Mouse (Mus musculus): ENCODE results near the gene Tle6. TPM values are rescaled to one million over a fixed set of nuclear protein-coding genes. Genes with fewer than 3 reads are reported as not detected.

The Tle6 gene
- polyA plus RNA-seq, 1 experiment from 2014 or later = 3.9 TPM

DNA sequence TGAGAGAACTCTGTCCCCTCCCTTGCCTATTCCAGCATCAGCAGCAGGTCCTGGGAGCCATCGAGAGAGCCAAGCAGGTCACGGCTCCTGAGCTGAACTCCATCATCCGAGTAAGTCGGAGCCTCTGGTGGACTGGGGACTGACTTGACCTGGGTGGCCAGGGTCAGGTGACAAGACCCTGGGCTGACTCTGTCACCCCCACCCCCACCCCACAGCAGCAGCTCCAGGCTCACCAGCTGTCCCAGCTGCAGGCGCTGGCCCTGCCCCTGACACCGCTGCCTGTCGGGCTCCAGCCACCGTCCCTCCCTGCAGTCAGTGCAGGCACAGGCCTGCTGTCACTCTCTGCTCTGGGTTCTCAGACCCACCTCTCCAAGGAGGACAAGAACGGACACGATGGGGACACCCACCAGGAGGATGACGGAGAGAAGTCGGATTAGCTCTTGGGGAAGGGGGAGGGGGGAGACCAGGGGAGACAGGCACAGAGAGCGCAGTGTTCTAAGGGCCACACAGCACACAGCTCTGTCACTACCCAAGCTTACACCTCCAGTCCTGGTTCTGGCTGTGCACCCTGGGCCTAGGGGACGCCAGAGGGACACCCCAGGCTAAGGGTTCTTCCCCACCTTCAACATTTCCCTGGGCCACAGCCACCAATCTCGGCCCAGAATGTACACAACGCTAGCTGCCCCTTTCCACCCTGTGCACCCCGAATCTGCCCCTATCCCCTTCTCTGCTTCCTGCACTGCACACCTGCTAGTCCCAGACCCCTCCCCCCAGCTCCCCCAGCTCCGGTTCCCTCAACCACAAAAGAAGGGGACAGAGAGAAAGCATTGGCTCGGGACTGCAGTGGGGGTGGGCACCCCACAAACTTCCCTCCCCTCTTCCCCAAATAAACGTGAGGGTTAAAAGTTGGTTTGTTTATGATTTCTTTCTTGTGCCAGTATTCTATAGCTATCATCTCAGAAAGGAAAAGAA lies 35.3 kb downstream of the Tle6 start:
- Histone ChIP-seq H3K27me3 (ENCODE audit: control insufficient read depth, insufficient read depth, low read length) (peaks cover 44% of the 10 kb centered on the region), H3K36me3 (ENCODE audit: control insufficient read depth, insufficient read depth, low read length) (peaks cover 2% of the 10 kb centered on the region; the same call in 1 of the 2 replicates), H3K4me2 (ENCODE audit: low read depth, low read length, severe bottlenecking) (no peak overlapping the region), H3K27ac (ENCODE audit: low read depth, low read length) (no peak overlapping the region), H3K4me1 (replicated peaks; ENCODE audit: control insufficient read depth, insufficient read depth, low read length) (peaks cover 42% of the 10 kb centered on the region), H3K4me3 (ENCODE audit: low read depth, low read length) (no peak overlapping the region), H3K9me3 (ENCODE audit: control insufficient read depth, low read length) (no peaks in the 10 kb centered on the region), H3K9ac (ENCODE audit: low read length) (no peak overlapping the region)
- WGBS = 23% methylated on average over 20 of the region's 20 CpGs
- ATAC-seq (replicated peaks; ENCODE audit: low FRiP score) = no peak
- no peak for DNase-seq (ENCODE audit: low spot score)

- Histone ChIP-seq H3K27ac (ENCODE audit: low read depth, low read length) (no peak overlapping the region), H3K4me2 (ENCODE audit: low read depth, low read length, severe bottlenecking) (no peak overlapping the region), H3K9me3 (ENCODE audit: control insufficient read depth, low read length) (no peaks in the 10 kb centered on the region), H3K4me3 (ENCODE audit: low read depth, low read length) (no peak overlapping the region), H3K4me1 (replicated peaks; ENCODE audit: control insufficient read depth, insufficient read depth, low read length) (peaks cover 37% of the 10 kb centered on the region), H3K36me3 (ENCODE audit: control insufficient read depth, insufficient read depth, low read length) (peaks cover 2% of the 10 kb centered on the region; the same call in 1 of the 2 replicates), H3K9ac (ENCODE audit: low read length) (no peak overlapping the region), H3K27me3 (ENCODE audit: control insufficient read depth, insufficient read depth, low read length) (peaks cover 43% of the 10 kb centered on the region)
- peak; percentile 84 for DNase-seq (ENCODE audit: low spot score)
- ATAC-seq (replicated peaks; ENCODE audit: low FRiP score) = no peak
- 6% methylated on average over 10 of the region's 10 CpGs for WGBS
Measured at GRCm38 (mm10) chr10:81564734-81565133, 36.1 kb downstream of the Tle6 start.

GRCm38 (mm10) chr10:81564216-81564615 lies 36.7 kb downstream of the Tle6 start:
- peaks cover 38% of the 10 kb centered on the region for H3K27me3 ChIP-seq (ENCODE audit: control insufficient read depth, insufficient read depth, low read length)

GRCm38 (mm10) chr10:81563481-81563880 lies 37.4 kb downstream of the Tle6 start:
- Histone ChIP-seq H3K27ac (ENCODE audit: low read depth, low read length) (no peak overlapping the region), H3K4me3 (ENCODE audit: low read depth, low read length) (no peak overlapping the region), H3K36me3 (ENCODE audit: control insufficient read depth, insufficient read depth, low read length) (peaks cover 2% of the 10 kb centered on the region; the same call in 1 of the 2 replicates), H3K4me1 (replicated peaks; ENCODE audit: control insufficient read depth, insufficient read depth, low read length) (peaks cover 26% of the 10 kb centered on the region), H3K27me3 (ENCODE audit: control insufficient read depth, insufficient read depth, low read length) (peaks cover 34% of the 10 kb centered on the region), H3K9me3 (ENCODE audit: control insufficient read depth, low read length) (no peaks in the 10 kb centered on the region), H3K4me2 (ENCODE audit: low read depth, low read length, severe bottlenecking) (peak overlapping the region; percentile 31; the same call in 1 of the 2 replicates), H3K9ac (ENCODE audit: low read length) (no peak overlapping the region)
- ATAC-seq (replicated peaks; ENCODE audit: low FRiP score) = no peak
- DNase-seq (ENCODE audit: low spot score) = no peak
- WGBS = 47% methylated on average over 6 of the region's 6 CpGs

More at GRCm38 (mm10) chr10:81564216-81564615, 36.7 kb downstream of the Tle6 start:
- Histone ChIP-seq H3K4me2 (ENCODE audit: low read depth, low read length, severe bottlenecking) (peak overlapping the region; percentile 31; the same call in 1 of the 2 replicates), H3K27ac (ENCODE audit: low read depth, low read length) (no peak overlapping the region), H3K36me3 (ENCODE audit: control insufficient read depth, insufficient read depth, low read length) (peaks cover 2% of the 10 kb centered on the region; the same call in 1 of the 2 replicates), H3K9ac (ENCODE audit: low read length) (0 out of 2 replicates have a peak overlapping the region, but pooled peaks have one; percentile 21), H3K4me3 (ENCODE audit: low read depth, low read length) (0 out of 2 replicates have a peak overlapping the region, but pooled peaks have one; percentile 9), H3K4me1 (replicated peaks; ENCODE audit: control insufficient read depth, insufficient read depth, low read length) (peaks cover 32% of the 10 kb centered on the region), H3K9me3 (ENCODE audit: control insufficient read depth, low read length) (no peaks in the 10 kb centered on the region)
- 3% methylated on average over 10 of the region's 10 CpGs for WGBS
- DNase-seq (ENCODE audit: low spot score) = no peak
- no peak for ATAC-seq (replicated peaks; ENCODE audit: low FRiP score)

GRCm38 (mm10) chr10:81562411-81562810 lies 38.5 kb downstream of the Tle6 start:
- Histone ChIP-seq H3K4me1 (replicated peaks; ENCODE audit: control insufficient read depth, insufficient read depth, low read length) (peaks cover 23% of the 10 kb centered on the region), H3K9me3 (ENCODE audit: control insufficient read depth, low read length) (no peaks in the 10 kb centered on the region), H3K9ac (ENCODE audit: low read length) (no peak overlapping the region; the same call in 1 of the 2 replicates), H3K36me3 (ENCODE audit: control insufficient read depth, insufficient read depth, low read length) (peaks cover 2% of the 10 kb centered on the region; the same call in 1 of the 2 replicates), H3K4me3 (ENCODE audit: low read depth, low read length) (no peak overlapping the region), H3K27me3 (ENCODE audit: control insufficient read depth, insufficient read depth, low read length) (peaks cover 28% of the 10 kb centered on the region), H3K4me2 (ENCODE audit: low read depth, low read length, severe bottlenecking) (no peak overlapping the region), H3K27ac (ENCODE audit: low read depth, low read length) (no peak overlapping the region)
- WGBS = 77% methylated on average over 6 of the region's 6 CpGs
- DNase-seq (ENCODE audit: low spot score) (no peak), ATAC-seq (replicated peaks; ENCODE audit: low FRiP score) (no peak)

DNA sequence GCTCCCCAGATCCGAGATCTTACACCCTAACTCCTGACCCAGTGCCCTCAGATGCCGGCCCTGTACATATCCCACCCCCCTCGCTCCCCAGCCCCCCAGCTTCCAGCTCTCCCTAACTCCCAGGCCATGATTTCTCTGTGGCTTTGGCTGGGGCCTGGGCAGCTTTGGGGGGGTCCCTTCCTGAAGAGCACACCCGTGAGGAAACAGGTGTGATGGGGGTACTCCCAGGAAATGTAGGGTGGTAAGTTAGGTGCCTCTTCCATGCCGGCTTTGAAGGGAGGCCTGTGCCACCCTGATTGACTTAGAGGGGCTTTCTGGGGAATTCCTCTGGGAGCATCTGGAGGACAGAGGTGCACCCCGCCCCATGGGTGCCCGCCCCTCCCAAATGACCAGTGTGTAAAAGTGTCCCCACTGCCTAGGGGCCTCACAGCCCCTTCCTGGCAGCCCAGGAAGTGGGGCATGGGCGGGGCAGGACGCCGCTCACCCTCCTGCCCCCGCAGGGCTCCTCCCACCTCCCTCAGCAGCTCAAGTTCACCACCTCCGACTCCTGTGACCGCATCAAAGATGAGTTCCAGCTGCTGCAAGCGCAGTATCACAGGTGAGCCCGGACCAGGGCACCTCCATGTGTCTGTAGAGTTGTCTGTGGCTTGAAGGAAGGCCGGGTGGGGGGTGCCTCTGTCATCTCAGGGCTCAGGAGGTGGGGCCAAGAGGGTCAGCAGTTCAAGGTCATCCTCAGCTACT lies 40.0 kb downstream of the Tle6 start:
- no peaks in the 10 kb centered on the region for H3K9me3 ChIP-seq (ENCODE audit: control insufficient read depth, low read length)
- DNase-seq (ENCODE audit: low spot score) = no peak
- peak overlapping the region; percentile 73 for H3K4me3 ChIP-seq (ENCODE audit: low read depth, low read length)
- no peak for ATAC-seq (replicated peaks; ENCODE audit: low FRiP score)
- H3K9ac ChIP-seq (ENCODE audit: low read length) = peak overlapping the region; percentile 96
- no peak overlapping the region for H3K27ac ChIP-seq (ENCODE audit: low read depth, low read length)
- H3K27me3 ChIP-seq (ENCODE audit: control insufficient read depth, insufficient read depth, low read length) = peaks cover 14% of the 10 kb centered on the region
- WGBS = 32% methylated on average over 16 of the region's 16 CpGs
- H3K4me1 ChIP-seq (replicated peaks; ENCODE audit: control insufficient read depth, insufficient read depth, low read length) = peaks cover 23% of the 10 kb centered on the region
- H3K36me3 ChIP-seq (ENCODE audit: control insufficient read depth, insufficient read depth, low read length) = peaks cover 2% of the 10 kb centered on the region; the same call in 1 of the 2 replicates
- peak overlapping the region; percentile 90 for H3K4me2 ChIP-seq (ENCODE audit: low read depth, low read length, severe bottlenecking)

- peaks cover 5% of the 10 kb centered on the region for H3K27me3 ChIP-seq (ENCODE audit: control insufficient read depth, insufficient read depth, low read length)
- H3K4me3 ChIP-seq (ENCODE audit: low read depth, low read length) = peak overlapping the region; percentile 73
- no peaks in the 10 kb centered on the region; the same call in 1 of the 2 replicates for H3K36me3 ChIP-seq (ENCODE audit: control insufficient read depth, insufficient read depth, low read length)
- H3K9ac ChIP-seq (ENCODE audit: low read length) = peak overlapping the region; percentile 96
- 1% methylated on average over 28 of the region's 36 CpGs for WGBS
- peaks cover 22% of the 10 kb centered on the region for H3K4me1 ChIP-seq (replicated peaks; ENCODE audit: control insufficient read depth, insufficient read depth, low read length)
- peak overlapping the region; percentile 90 for H3K4me2 ChIP-seq (ENCODE audit: low read depth, low read length, severe bottlenecking)
- DNase-seq (ENCODE audit: low spot score) (peak; percentile 68), ATAC-seq (replicated peaks; ENCODE audit: low FRiP score) (peak; percentile 32)
- H3K9me3 ChIP-seq (ENCODE audit: control insufficient read depth, low read length) = no peaks in the 10 kb centered on the region
- peak overlapping the region; percentile 80 for H3K27ac ChIP-seq (ENCODE audit: low read depth, low read length)
Measured at GRCm38 (mm10) chr10:81559627-81560539, 41.0 kb downstream of the Tle6 start.
